Mouse (Mus musculus) spleen, adult 2 months (tissue): ENCODE results near the gene Pou6f2. TPM values are rescaled to one million over a fixed set of nuclear protein-coding genes. Genes with fewer than 3 reads are reported as not detected.

Source experiments
- DNase-seq, 2 experiments: peaks; one replicate each; pipeline versions ENCODE4 v3.0.0 to v3.0.0-alpha.2; 2012 to 2021; ENCODE audit warnings: low spot score in 2 of 2, low read depth in 1 of 2
- H3K27ac ChIP-seq: fragments of 200-500 bp; 2 replicates; pipeline ENCODE4 v1.5.1; 2012; ENCODE audit warnings: low read length, inconsistent platforms; ENCODE audit not compliant: insufficient read depth
- H3K27me3 ChIP-seq: fragments of 200-500 bp; 2 replicates; pipeline ENCODE4 v1.6.1; 2012; ENCODE audit warnings: mild to moderate bottlenecking, moderate library complexity, low read length, inconsistent platforms; ENCODE audit not compliant: control insufficient read depth, insufficient read depth
- H3K36me3 ChIP-seq: fragments of 200-500 bp; 2 replicates; pipeline ENCODE4 v1.6.1; 2012; ENCODE audit warnings: mild to moderate bottlenecking, low read length, inconsistent platforms; ENCODE audit not compliant: control insufficient read depth, insufficient read depth
- H3K4me1 ChIP-seq: fragments of 200-500 bp; 2 replicates; pipeline ENCODE4 v1.6.1; 2011; ENCODE audit warnings: inconsistent platforms; ENCODE audit not compliant: control insufficient read depth, insufficient read depth, insufficient read length
- H3K4me3 ChIP-seq: fragments of 200-500 bp; 2 replicates; pipeline ENCODE4 v1.5.1; 2011; ENCODE audit warnings: mild to moderate bottlenecking, inconsistent platforms; ENCODE audit not compliant: insufficient read depth, insufficient read length; ENCODE audit errors: extremely low read depth
- CTCF ChIP-seq: fragments of 200-500 bp; IDR thresholded peaks from 2 replicates; pipeline ENCODE4 v1.5.1; 2011; ENCODE audit warnings: mild to moderate bottlenecking, inconsistent platforms; ENCODE audit not compliant: insufficient read depth, insufficient read length, insufficient replicate concordance; ENCODE audit errors: extremely low read depth
- POLR2A ChIP-seq: fragments of 200-500 bp; IDR thresholded peaks from 2 replicates; pipeline ENCODE4 v1.6.1; 2011; ENCODE audit warnings: low read depth, low read length, inconsistent platforms
- WGBS: fragments of 180-500 bp; shearing (Covaris S2); methylation state at CpG from one replicate; pipeline ENCODE4 v1.1.7; 2018; 5-methylcytosine and 5-hydroxymethylcytosine counted together
- polyA plus RNA-seq: library from polyadenylated mRNA; depleted of rRNA; stranded (reverse); fragments of >200 nt; gene quantifications from 2 replicates; pipeline ENCODE4 v1.2.3, GENCODE M21; 2012

Pou6f2 gene
- polyA plus RNA-seq, 1 experiment = not detected

DNA sequence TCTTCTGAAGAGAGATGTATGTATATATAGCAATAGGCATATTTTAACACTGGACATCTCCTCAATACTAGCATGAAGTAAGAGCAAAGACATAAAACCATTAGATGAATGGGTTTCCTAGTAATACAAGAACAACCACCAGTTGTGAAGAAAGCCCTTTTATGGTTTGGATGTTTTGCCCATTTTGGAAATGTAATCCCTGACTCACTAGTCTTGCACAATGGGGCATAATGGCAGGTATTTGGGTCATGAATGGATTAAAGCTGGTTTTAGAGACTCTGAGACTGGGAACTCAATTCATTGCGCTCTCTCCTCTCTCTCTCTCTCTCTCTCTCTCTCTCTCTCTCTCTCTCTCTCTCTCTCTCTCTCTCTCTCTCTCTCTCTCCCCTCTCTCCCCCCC lies 97.5 kb downstream of the Pou6f2 start:
- Histone ChIP-seq H3K27ac (no peak overlapping the region), H3K4me1 (no peaks in the 10 kb centered on the region), H3K4me3 (no peak overlapping the region), H3K27me3 (no peaks in the 10 kb centered on the region), H3K36me3 (no peaks in the 10 kb centered on the region)
- TF ChIP-seq CTCF (no peak), POLR2A (no peak)
- no peak for DNase-seq
- WGBS = 71% methylated on average over 1 of the region's 1 CpGs

DNA sequence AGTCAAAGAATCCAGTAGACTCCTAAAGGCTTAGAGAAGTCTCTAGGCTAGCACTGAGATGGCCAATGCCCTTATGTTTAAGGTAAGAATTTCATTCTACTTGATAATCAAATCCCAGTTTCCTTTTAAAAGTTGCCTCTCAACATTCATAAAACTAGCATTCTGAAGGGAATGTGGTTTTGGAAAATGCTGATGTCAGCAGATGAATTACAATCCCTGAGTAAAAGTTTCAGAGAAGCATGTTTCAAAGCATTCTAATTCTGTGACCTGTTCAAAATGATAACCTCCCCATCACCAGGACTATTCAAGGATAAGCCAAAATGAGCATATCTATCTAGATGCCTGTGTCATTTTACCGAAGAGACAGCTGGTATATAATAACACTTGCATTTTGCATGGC lies 104.0 kb downstream of the Pou6f2 start:
- H3K4me3 ChIP-seq = no peak overlapping the region
- no peak for DNase-seq
- WGBS = 88% methylated on average over 1 of the region's 1 CpGs
- H3K4me1 ChIP-seq = no peaks in the 10 kb centered on the region
- TF ChIP-seq POLR2A (no peak), CTCF (no peak)
- no peak overlapping the region for H3K27ac ChIP-seq
- no peaks in the 10 kb centered on the region for H3K27me3 ChIP-seq
- H3K36me3 ChIP-seq = no peaks in the 10 kb centered on the region

DNA sequence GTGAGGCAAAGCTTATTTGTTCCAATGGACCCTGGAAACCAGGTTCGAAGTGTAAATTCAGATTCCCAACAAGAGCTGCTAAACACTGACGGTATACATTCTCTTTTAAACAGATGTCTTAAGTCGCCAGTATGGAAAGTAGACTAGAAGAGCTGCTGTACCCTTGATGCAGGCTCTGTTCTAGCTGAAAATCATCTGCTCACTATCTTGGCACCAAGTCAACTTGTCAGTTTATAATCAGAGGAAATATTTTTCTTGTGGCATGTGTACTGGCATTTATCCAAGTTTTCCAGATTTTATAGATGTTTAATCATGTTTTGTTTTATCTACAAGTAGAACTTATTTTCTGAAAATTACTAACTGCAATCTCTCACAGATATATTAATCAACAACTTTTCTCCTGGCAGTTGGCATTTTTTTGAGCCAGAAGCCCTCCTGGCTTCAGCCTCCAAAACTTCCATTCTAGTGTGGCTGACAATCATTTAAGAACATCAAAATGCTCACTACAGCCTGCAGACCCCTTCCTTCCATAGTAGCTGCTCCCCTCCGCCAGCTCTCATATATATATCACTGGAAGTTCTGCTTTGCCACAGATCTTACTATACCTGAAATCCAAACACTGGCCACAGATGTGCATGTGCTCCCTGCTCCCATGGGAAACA lies 107.1 kb downstream of the Pou6f2 start:
- Histone ChIP-seq H3K27me3 (no peaks in the 10 kb centered on the region), H3K27ac (no peak overlapping the region), H3K4me3 (no peak overlapping the region), H3K36me3 (no peaks in the 10 kb centered on the region), H3K4me1 (no peaks in the 10 kb centered on the region)
- WGBS = 90% methylated on average over 4 of the region's 4 CpGs
- DNase-seq = no peak
- no peak for TF ChIP-seq POLR2A
- TF ChIP-seq CTCF = no peak

DNA sequence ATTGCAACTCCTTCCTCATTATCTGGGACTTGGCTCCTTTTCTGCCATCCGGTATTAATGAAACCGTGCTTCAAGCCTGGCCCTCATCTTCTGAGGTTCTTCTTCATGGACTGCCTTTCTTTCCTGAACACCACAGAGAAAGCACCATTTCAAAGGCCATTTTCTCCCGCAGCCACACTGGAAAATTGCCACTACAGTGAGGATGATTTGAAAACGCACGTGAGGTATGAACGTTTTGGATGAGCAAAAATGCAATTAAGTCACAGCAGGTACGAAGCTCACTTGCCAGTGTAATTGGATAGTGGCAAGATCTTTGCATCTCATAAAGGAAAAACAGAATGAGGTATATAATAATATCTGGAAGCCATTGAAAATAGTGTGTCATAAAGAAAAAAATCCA lies 110.0 kb downstream of the Pou6f2 start:
- 88% methylated on average over 7 of the region's 7 CpGs for WGBS
- Histone ChIP-seq H3K4me3 (no peak overlapping the region), H3K27ac (no peak overlapping the region), H3K27me3 (no peaks in the 10 kb centered on the region), H3K36me3 (no peaks in the 10 kb centered on the region), H3K4me1 (no peaks in the 10 kb centered on the region)
- TF ChIP-seq POLR2A (no peak), CTCF (no peak)
- no peak for DNase-seq

DNA sequence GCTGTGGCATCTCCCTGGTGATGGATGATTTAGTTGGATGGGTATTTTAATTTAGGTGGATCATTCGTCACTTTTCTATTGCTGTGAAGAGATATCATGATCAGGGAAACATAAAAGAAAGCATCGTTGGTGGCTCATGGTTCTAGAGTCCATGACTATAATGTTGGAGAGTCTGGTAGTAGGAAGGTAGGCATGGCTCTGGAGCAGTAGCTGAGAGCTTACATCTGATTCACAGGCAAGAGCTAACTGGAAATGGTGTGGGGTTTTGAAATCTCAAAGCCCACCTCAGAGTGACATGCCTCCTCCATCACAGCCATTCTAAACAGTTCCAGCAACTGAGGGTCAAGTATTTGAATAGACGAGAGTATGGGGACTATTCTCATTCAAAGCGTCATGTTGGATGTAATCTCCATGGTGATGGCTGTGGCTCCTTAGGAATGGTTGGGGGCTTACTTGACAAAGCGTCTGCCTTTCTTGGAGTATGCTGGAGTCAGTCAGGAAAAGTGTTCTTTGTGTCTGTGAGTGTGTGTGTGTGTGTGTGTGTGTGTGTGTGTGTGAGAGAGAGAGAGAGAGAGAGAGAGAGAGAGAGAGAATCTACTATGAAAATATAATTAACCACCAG lies 115.0 kb downstream of the Pou6f2 start:
- no peak overlapping the region for H3K27ac ChIP-seq
- H3K36me3 ChIP-seq = no peaks in the 10 kb centered on the region
- no peak overlapping the region for H3K4me3 ChIP-seq
- H3K4me1 ChIP-seq = no peaks in the 10 kb centered on the region
- no peak for DNase-seq
- TF ChIP-seq CTCF (no peak), POLR2A (no peak)
- no peaks in the 10 kb centered on the region for H3K27me3 ChIP-seq
- WGBS = 90% methylated on average over 5 of the region's 5 CpGs

DNA sequence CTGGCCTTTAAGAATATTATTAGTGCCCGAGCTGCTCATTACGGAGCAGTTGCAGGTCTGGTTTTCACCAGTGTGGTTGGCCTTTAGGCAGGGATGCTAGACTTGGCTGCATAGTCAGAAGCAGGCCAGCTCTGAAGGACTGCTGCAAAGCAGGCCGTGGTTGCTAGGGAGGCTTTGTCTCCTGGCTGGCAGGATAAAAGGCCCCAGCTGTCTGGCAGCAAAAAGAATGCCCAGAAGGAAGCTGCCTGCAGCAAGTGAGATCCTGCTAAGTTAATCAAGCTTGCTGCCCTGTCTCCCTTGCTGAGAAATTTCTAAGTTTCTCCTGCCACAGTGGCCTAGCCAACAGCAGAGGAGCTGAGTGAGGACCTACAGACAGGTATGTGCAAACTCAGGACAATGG lies 116.4 kb downstream of the Pou6f2 start:
- Histone ChIP-seq H3K36me3 (no peaks in the 10 kb centered on the region), H3K4me3 (no peak overlapping the region), H3K27ac (no peak overlapping the region), H3K4me1 (no peaks in the 10 kb centered on the region), H3K27me3 (no peaks in the 10 kb centered on the region)
- TF ChIP-seq POLR2A = no peak
- no peak for TF ChIP-seq CTCF
- WGBS = 77% methylated on average over 3 of the region's 3 CpGs
- DNase-seq = no peak

DNA sequence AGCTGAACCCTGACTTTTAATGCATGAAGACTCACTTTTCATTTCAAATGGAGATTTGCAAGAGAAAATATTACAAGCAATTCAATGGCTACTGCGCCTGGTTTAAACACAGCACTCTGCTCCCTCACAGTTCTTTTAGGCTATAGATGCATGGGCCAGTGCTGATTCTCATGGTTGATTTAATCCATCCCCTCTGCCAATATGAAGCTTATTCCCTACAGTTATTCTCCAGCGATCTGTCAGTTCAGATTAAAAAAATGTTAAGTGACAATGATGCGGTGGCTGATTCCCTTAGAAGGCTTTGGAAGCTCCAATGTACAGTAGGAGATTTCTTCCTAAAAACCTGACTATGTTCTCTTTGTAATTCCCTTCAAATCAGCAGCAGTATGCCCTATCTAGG lies 144.4 kb downstream of the Pou6f2 start:
- no peaks in the 10 kb centered on the region for H3K36me3 ChIP-seq
- no peak for DNase-seq
- H3K4me3 ChIP-seq = no peak overlapping the region
- H3K27me3 ChIP-seq = no peaks in the 10 kb centered on the region
- H3K27ac ChIP-seq = no peak overlapping the region
- WGBS = 89% methylated on average over 3 of the region's 3 CpGs
- H3K4me1 ChIP-seq = no peaks in the 10 kb centered on the region
- no peak for TF ChIP-seq CTCF
- TF ChIP-seq POLR2A = no peak
